Mouse (Mus musculus): ENCODE measurements at regions not wholly inside any gene's neighbourhood (a gene's known extent, or its start where the extent isn't known, plus 50 kb on each side); places are given as distances from the start of the nearest gene placed in this dataset.

DNA sequence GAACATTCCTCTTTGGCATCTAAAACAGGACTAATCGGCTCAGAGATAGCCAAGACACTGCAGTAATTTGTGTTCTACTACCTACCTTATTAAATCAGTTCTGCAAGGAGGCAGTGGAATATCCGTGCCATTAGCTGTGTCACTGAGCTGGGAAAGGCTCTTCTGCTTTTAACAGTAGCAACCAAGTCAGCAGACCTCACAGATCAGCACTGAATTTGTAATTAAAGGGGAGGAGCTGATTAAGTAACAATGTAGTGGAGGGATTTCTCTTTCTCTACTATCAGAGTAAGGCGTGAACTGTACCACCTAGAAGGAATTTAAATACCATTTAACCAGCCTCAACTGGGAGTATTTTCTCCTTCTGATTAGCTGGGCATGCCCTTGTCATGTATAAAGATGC lies 504.3 kb upstream of the Atp10a start:
- no peak for DNase-seq

DNA sequence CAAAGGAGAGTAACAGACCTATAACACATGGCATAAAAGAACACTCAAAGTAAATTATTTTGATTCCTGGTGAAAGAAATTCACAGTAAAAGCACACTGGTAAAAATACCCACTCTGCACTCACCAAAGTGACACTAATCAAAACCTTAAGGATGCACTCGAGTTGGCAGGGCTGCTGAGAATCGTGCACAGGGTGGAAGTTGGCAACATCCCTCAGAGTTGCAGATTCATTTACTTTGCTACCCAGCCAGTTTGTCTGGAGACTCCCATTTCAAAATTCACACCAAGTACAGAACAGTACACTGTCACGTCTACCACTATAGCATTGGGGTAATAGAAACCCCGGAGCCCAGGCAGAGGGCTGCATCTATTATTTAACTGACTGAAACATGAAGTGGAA lies 471.1 kb upstream of the Atp10a start:
- DNase-seq = no peak

GRCm38 (mm10) chr7:58217726-58218125 lies 438.2 kb upstream of the Atp10a start:
- no peak for DNase-seq

- no peak for DNase-seq
These were observed 431.2 kb upstream of the Atp10a start for GRCm38 (mm10) chr7:58224727-58225126.

- no peak for DNase-seq
These were observed 430.3 kb upstream of the Atp10a start for GRCm38 (mm10) chr7:58225713-58226112.

DNA sequence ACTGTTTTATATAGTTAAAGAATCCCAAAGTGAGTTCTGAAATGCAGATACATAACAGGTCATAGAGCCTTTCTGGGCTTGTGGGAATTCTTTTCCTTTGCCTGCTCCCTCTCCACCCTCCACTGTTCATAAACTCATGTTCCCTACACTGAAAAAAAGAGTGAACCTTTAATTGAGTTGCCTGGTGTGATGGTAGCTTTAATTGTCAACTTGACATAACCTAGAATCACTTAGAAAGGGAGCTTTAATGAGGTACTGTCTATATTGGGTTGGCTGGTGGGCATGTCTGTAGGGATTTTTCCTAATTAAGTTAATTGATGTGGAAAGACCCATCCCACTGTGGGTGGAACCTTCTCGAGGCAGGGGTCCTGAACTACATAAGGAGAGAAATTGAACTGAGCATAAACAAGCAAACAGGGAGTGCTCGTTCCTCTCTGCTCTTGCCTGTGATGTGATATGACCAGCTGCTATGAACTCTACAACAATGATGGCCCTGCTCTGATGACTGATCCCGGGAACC lies 425.7 kb upstream of the Atp10a start:
- no peak for DNase-seq

DNA sequence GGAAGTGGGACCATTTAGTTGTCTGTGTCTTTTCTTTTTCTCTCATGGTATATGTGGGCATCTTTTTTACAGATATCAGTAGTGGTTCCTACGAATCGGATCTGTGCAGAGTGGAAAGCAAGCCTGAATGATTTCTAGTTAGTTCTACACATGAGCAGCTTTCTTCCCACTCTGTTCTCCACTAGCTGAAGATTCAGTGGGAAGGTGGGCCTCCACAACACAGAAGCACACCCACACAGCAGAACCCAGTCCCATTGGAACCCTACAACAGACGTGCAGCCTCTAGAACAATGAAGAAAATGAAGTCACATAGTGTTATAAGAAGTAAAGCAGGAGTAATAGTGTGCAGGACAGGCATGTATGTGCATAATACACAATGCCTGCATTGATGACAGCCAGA lies 425.0 kb upstream of the Atp10a start:
- DNase-seq = no peak

DNA sequence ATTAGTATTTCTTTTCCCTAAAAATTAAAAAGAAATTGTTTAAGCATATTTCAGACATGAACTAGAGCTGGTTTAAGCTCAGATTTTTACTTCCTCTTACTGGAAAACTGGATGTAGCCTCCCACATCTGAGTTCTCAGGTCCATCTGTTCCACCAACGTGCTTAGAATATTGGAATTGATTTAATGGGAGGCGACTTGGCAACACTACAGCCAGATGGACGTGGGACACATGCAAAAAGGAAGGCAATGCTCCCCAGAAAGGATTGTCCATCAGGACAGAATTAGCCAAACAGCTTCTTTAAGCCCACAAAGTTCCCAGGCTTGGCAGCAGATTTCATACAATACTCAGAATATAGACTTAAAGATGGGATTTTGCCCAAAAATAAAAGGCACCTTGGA lies 408.7 kb upstream of the Atp10a start:
- peak; percentile 44 to 59 for DNase-seq
